Mouse (Mus musculus): ENCODE measurements around the gene Mrgprb8.

DNA sequence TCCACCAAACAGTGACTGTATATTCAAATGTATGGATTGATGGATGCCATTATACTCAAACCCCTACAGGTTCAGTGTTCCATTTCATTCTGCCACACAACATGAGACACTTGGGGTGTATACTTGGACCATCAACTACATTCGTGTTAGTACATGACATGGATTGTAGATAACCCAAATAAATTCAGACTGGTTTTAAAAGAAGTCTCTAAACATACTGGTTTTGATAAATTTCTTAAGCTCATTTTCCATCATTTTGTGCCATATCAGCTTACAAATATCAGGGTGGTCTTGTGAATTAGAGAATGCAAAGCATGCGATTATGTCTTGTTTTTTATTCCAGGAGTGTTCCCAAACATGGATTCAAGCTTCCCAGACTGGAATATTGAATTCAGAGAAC lies at the start of gene Mrgprb8:
- TF ChIP-seq POLR2AphosphoS2 (IDR thresholded peaks at IDR 0.05; ENCODE audit: insufficient read length, low read depth): no peak
- no peak for TF ChIP-seq E2F4 (IDR thresholded peaks at IDR 0.05; ENCODE audit: insufficient read depth)
- TF ChIP-seq TCF12 (IDR thresholded peaks at IDR 0.05; ENCODE audit: insufficient read depth, poor library complexity, severe bottlenecking): no peak
- no peak for TF ChIP-seq POLR2A (IDR thresholded peaks at IDR 0.05; ENCODE audit: insufficient read length, low read depth)
- TF ChIP-seq MAX (IDR thresholded peaks at IDR 0.05; ENCODE audit: low read depth): no peak
- TF ChIP-seq CEBPB (IDR thresholded peaks at IDR 0.05; ENCODE audit: insufficient read depth, poor library complexity, severe bottlenecking): no peak
- TF ChIP-seq MYOG (IDR thresholded peaks at IDR 0.05; ENCODE audit: control insufficient read depth in 1 of 3, insufficient read depth in 1 of 3, insufficient read length in 2 of 3, low read depth in 2 of 3): no peak
- no peak for TF ChIP-seq USF1 (IDR thresholded peaks at IDR 0.05; ENCODE audit: low read depth)
- TF ChIP-seq SRF (IDR thresholded peaks at IDR 0.05; ENCODE audit: control insufficient read depth, insufficient read length, low read depth): no peak
- no peak for TF ChIP-seq MYOD1 (IDR thresholded peaks at IDR 0.05; ENCODE audit: control insufficient read depth in 1 of 3, insufficient read length in 2 of 3, low read depth in 2 of 3)

Data from myocyte (in vitro differentiated cells).